Mouse (Mus musculus) lung, postnatal 4 days (tissue): ENCODE measurements around the gene Nfkbia.

ENCODE experiments used
- DNase-seq, 2 experiments: peaks; one replicate each; pipeline ENCODE4 v3.0.0; 2021

Gene Nfkbia

GRCm38 (mm10) chr12:55492184-55492898 lies at the start of gene Nfkbia:
TSS of gene Nfkbia (minus strand) at chr12:55492647.
- peak; percentile 96 to 97 for DNase-seq

DNA sequence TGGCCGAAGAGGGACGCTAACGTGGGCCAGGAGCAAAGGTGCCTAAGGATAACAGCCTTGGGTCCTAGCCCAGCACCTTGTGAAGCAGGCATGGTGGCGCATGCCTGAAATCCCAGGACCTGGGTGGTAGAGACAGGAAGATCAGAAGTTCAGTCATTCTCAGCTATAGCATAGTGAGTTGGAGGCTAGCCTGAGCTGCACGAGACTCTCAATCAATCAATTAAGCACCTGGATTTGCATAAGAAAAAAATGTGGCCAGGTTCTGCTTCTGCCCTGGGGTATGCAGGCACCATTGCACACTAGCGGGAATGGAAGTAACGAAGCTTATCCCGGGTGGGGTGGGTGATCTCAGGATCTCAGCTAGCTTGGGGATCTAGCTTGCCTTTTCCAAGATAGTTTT lies 46.7 kb upstream of the Nfkbia start:
- DNase-seq: no peak

- no peak for DNase-seq
Observed at GRCm38 (mm10) chr12:55538328-55538971, 46.0 kb upstream of the Nfkbia start.

DNA sequence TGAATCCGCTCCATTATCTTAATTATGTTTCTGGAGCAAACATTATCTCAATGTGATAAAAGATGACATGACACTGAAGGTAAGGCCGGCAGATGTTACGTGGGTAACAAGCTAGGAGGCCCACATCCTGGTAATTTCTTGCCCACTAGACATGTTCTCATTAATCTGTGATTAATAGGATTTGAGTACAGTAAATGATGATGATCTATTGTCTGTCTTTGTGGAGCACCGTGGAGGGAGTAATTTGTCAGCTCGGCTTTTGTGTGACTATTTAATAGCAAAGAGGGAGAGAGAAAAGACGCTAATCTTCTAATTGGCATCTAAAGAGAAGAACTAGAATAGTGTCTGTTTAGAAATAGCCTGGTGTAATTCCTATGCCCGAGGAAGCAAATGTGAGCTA lies 45.3 kb upstream of the Nfkbia start:
- DNase-seq: no peak

GRCm38 (mm10) chr12:55536537-55537135 lies 44.2 kb upstream of the Nfkbia start:
- DNase-seq: no peak

DNA sequence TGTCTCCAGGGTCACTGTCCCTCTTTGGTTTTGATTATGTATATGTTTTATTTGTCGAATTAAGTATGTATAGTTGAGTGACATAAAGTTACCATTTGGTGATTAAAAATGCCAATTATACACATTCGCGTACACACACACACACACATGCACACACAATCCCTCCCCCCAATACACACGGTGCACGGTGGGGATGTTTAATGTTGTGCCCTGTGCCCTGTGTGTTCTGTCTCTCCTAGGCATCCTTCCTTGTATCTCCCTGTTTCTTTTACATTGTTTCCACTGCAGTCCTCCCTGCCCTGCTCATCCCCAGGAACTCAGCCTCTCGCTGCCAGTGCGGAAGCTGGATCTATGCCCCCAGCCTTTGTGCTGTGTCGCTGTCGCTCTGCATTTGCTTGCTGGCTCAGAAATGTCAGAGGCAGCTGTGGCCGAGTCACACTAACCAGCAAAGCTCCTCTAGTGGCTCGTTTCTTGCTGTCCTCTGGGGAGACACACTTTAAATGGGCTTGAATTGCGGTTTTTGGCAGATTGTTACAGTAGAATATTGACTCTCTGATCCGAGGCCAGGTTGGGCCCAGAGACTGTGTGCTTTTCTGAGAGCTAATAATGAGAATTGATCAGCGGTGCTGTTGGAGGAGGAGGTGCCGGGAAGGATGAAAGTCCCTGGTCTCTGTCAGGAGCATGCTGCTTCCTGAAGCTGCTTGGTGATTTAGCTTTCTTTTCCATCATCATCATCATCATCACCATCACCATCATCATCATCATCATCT lies 34.7 kb upstream of the Nfkbia start:
- DNase-seq: no peak

- DNase-seq: peak; percentile 57 to 58
Observed at GRCm38 (mm10) chr12:55518061-55518738, 25.8 kb upstream of the Nfkbia start.

- DNase-seq: no peak
Observed at GRCm38 (mm10) chr12:55508817-55509216, 16.4 kb upstream of the Nfkbia start.

DNA sequence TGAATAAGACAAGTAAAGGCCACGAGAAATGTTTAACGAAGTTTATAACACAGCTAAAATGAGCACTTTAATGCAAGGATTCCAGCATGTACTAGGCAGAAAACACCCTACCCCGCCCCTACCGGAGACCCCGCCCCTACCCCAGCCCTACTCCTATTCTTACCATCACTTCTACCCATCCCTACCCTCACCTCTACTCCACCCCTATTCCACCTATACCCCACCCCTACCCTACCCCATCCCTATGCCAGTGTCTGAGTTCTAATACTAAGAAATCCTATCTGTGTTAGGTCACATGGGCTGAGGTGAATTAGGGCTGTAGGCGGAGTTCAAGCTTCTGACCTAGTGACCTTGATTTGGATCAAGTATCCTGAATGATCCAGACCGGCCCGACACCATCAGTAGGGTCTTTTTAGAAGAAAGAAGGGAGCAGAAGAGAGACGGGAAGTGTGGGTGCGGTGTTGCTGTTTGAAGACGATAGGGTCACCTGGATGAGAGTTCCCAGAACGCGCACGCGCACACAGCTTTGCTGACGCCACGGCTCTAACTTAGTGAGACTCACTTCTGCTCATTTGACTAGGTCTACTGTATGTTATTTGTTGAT lies 15.0 kb upstream of the Nfkbia start:
- no peak for DNase-seq

DNA sequence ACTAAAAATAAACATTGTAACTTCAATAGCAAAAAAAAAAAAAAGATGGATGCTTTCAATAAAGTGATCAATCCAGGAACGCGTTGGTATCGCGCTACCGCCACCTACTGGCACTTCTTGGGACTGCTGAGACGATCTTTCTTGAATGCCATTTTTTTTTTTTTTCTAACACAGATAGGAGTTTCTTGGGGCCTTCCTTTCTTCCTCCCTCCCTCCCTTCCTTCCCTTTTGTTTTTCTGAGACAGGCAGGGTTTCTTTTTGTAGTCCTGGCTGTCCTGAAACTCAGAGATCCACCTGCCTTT lies 13.5 kb upstream of the Nfkbia start:
- DNase-seq: peak; percentile 44 to 64

DNA sequence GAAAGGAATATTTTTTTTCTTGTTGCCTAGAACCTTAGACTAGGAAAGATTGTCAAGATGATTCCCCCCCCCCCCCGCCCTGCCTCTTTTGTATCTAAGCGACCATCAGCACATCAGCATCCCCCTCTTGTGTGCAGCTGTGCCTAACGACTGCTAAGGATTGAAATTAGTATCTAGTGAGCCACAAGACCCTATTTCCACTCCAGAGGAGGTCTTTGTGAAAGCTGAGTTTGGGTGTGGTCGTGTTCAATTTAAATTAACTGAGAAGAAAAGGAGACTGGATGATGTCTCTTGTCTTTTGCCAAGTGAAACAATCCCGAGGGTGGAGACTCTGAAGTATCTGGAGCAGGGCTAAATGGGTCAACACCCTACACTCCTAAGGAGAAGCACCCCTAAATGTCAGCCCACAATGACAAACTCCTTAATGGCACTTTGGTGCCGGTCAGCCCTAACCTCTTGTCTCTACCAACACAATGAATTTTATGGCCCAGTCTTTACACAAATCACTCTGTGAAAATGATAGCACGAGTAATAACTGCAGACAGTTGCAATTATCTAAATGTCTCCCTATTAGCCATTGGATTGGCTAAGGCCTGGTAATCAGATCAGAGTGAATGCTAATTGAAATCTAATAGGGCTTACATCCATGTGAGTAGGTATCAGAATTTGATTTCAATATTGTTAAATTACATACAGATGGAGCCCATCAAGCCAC lies 13.0 kb upstream of the Nfkbia start:
- no peak for DNase-seq

GRCm38 (mm10) chr12:55499031-55499430 lies 6.6 kb upstream of the Nfkbia start:
- DNase-seq: peak; percentile 67 to 87

GRCm38 (mm10) chr12:55497737-55498136 lies 5.3 kb upstream of the Nfkbia start:
- DNase-seq: peak in 1 of 2 experiments; percentile 34

DNA sequence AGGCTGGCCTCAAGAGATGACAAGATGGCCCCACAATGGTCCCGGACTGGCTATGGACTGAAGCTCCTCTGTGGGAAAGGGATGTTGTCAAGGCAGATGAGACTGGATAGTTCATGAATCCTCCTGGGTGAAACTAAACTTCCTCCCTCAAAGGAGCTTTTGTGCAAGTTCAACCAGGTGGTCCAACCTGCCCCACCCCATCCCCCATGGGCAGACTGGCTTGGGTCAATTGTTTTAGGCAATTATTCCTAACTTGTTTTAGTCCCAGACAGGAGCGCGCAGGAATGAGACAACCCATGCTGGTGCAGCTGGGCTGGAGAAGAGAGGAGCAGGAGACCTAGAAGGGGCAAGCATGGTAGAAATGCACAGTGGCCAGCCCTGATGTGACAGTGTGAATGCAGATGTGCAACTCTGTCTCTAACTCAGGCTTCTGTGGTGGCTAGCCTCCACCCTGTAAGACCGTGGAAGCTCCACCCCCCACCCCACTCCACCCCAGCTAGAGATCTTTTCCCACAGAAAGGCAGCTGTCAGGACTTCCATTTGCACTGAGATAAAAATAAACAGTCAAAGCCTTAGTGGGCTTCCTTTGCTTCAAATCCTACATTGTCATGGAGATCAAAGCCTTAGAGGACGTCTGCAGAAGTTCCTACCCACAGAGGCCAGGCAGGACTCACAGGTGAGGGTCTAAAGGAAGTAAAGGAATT lies 3.6 kb upstream of the Nfkbia start:
- DNase-seq: no peak

- DNase-seq: peak; percentile 81 to 86
Observed at GRCm38 (mm10) chr12:55495114-55495901, 2.9 kb upstream of the Nfkbia start.

DNA sequence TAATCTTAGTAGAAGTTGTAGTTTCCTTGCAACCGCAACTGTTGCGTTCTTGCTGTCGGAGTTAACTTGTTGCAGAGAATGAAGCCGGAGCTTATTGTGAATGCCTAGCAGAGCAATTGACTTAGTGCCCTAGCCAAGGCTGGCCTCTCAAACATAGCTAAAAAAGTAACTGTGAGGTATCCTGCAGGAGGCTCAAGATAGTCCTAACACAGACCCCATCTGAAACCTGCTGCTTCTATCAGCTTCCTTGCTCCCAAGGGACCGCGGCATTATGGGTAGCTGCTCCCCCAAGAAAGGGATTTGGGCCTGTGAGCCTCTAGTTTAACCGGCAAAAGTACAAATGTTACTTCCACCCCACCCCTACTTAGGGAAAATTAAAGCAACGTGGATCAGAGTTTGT lies 934 bp upstream of the Nfkbia start:
- no peak for DNase-seq

DNA sequence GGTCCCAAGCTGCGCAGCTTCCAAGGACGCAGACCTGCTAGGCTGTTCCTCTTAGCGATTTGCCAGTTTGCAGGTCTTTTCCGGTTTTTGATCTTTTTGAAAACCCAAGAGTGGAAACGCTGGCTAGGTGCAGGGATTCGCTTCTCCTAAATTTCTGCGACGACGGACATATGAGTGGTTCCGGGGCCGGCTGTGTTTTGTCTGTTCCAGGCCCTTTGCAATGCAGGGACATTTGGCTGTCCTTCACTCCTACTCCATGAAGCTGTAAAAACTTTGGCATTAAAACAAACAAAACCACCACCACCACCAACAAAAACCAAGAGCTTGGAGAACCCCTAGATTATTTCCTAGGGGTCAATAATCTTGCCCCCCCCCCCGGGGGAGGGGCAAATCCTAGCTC lies 494 bp upstream of the Nfkbia start:
- peak in 1 of 2 experiments; percentile 60 for DNase-seq

- peak; percentile 98 for DNase-seq
Observed at GRCm38 (mm10) chr12:55491516-55492183, 797 bp downstream of the Nfkbia start.

DNA sequence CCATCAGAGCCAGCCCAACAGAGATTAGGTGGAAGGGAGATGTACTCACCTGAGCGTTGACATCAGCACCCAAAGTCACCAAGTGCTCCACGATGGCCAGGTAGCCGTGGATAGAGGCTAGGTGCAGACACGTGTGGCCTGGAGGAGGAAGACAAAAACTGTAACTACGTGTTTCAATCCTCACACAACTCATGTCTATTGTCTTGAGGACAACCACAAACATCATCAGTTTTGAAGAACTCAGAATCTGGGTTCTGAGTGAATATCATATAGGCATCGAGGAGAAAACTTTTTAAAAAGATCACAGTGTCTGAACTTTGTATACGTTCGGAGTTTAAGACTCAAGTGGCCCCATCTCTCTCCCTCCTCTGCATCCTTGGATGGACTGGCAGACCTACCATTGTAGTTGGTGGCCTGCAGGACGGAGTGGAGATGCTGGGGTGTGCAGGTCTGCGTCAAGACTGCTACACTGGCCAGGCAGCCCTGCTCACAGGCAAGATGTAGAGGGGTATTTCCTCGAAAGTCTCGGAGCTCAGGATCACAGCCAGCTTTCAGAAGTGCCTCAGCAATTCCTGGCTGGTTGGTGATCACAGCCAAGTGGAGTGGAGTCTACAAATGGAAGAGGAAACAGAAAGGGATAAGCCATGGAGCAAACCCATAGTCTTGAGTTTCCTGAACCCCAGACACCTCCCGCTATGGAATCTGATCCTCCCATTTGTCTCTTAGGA lies 1.6 kb downstream of the Nfkbia start:
- DNase-seq: peak; percentile 49 to 50
